Mouse (Mus musculus) monocyte, adult 59 days (primary cell): ENCODE data around the gene Olfr1364. TPM values are rescaled to one million over a fixed set of nuclear protein-coding genes. Genes with fewer than 3 reads are reported as not detected.

Source experiments
- total RNA-seq, 2 experiments: library from RNA; stranded (reverse); gene quantifications; one replicate each; pipeline ENCODE4 v1.2.4; 2023

Olfr1364 gene
- total RNA-seq = not detected

GRCm38 (mm10) chr13:21581659-21582058, at the start of gene Olfr1364:
Gene Olfr1364, minus strand, starts transcription at chr13:21581759.

GRCm38 (mm10) chr13:21613922-21614321, 32.4 kb upstream of the Olfr1364 start, which contains the start of gene Olfr1362:
Gene Olfr1362, minus strand, starts transcription at chr13:21614022.

GRCm38 (mm10) chr13:21559793-21560192, 21.8 kb downstream of the Olfr1364 start, which contains the start of gene Olfr1535:
Gene Olfr1535, minus strand, starts transcription at chr13:21559893.

GRCm38 (mm10) chr13:21542708-21543107, 38.9 kb downstream of the Olfr1364 start, which contains the start of gene Olfr1366:
Gene Olfr1366, minus strand, starts transcription at chr13:21542808.

GRCm38 (mm10) chr13:21530781-21531201, 50.8 kb downstream of the Olfr1364 start, which contains the start of gene Zkscan8:
Gene Zkscan8, minus strand, starts transcription at chr13:21531120.

Other genes with a start within 250 kb of the Olfr1364 start
- gene Olfr1367, start 234.8 kb downstream of the Olfr1364 start, total RNA-seq = not detected
- gene Zscan12, start 218.9 kb downstream of the Olfr1364 start, total RNA-seq = 1 to 10 TPM; 3.6 to 4.8 TPM
- gene Zkscan3, start 179.0 kb downstream of the Olfr1364 start, total RNA-seq = 10 to 100 TPM; 38.4 to 40.3 TPM
- gene Pgbd1, start 140.7 kb downstream of the Olfr1364 start, total RNA-seq = not detected
- 10 to 100 TPM; 39.7 to 41.9 TPM for gene Zscan26, start 128.0 kb downstream of the Olfr1364 start, total RNA-seq
- under 1 TPM; 0.45 to 0.61 TPM for gene Nkapl, start 113.2 kb downstream of the Olfr1364 start, total RNA-seq
- gene Zkscan4, start 102.9 kb downstream of the Olfr1364 start, total RNA-seq = 1 to 10 TPM in 1 of 2 experiments, under 1 TPM in 1; 0.21 to 1.3 TPM
- gene Gm10065, start 102.3 kb downstream of the Olfr1364 start, total RNA-seq = not detected
- 1 to 10 TPM; 3.2 to 4.5 TPM for gene AK157302, start 86.5 kb downstream of the Olfr1364 start, total RNA-seq
- 10 to 100 TPM; 13.1 to 17.2 TPM for gene Gm11273, start 80.3 kb downstream of the Olfr1364 start, total RNA-seq
- gene Zkscan8, start 50.6 kb downstream of the Olfr1364 start, total RNA-seq = 1 to 10 TPM; 4.9 to 5.6 TPM
- gene Olfr1366, start 39.0 kb downstream of the Olfr1364 start, total RNA-seq = not detected
- gene Olfr1535, start 21.9 kb downstream of the Olfr1364 start, total RNA-seq = not detected
- gene Olfr1362, start 32.3 kb upstream of the Olfr1364 start, total RNA-seq = not detected
- not detected for gene Olfr11, start 60.8 kb upstream of the Olfr1364 start, total RNA-seq
- gene Olfr1361, start 81.6 kb upstream of the Olfr1364 start, total RNA-seq = not detected
- not detected for gene Olfr1360, start 95.6 kb upstream of the Olfr1364 start, total RNA-seq
- gene Olfr1359, start 116.4 kb upstream of the Olfr1364 start, total RNA-seq = not detected
- 100 to 1,000 TPM in 1 of 2 experiments, 10 to 100 TPM in 1; 76.3 to 127 TPM for gene Hist1h2bl, start 134.4 kb upstream of the Olfr1364 start, total RNA-seq
- gene Hist1h2ai, start 134.7 kb upstream of the Olfr1364 start, total RNA-seq = 10 to 100 TPM; 49.1 to 81.3 TPM
- 100 to 1,000 TPM; 116 to 129 TPM for gene Hist1h3h, start 135.9 kb upstream of the Olfr1364 start, total RNA-seq
- gene Hist1h2bm, start 140.3 kb upstream of the Olfr1364 start, total RNA-seq = 10 to 100 TPM in 1 of 2 experiments, 1 to 10 TPM in 1; 9.8 to 11.6 TPM
- gene Hist1h4j, start 153.3 kb upstream of the Olfr1364 start, total RNA-seq = 10 to 100 TPM; 15.5 to 16.5 TPM
- 100 to 1,000 TPM; 368 to 459 TPM for gene Hist1h4k, start 168.7 kb upstream of the Olfr1364 start, total RNA-seq
- 10 to 100 TPM; 38.3 to 45.1 TPM for gene Hist1h2ak, start 172.1 kb upstream of the Olfr1364 start, total RNA-seq
- 100 to 1,000 TPM in 1 of 2 experiments, 10 to 100 TPM in 1; 96.0 to 110 TPM for gene Hist1h2bn, start 172.4 kb upstream of the Olfr1364 start, total RNA-seq
- 100 to 1,000 TPM in 1 of 2 experiments, 10 to 100 TPM in 1; 97.5 to 117 TPM for gene Hist1h1b, start 198.9 kb upstream of the Olfr1364 start, total RNA-seq
- 100 to 1,000 TPM; 136 to 153 TPM for gene Hist1h3i, start 201.6 kb upstream of the Olfr1364 start, total RNA-seq
- 10 to 100 TPM; 24.1 to 24.2 TPM for gene Hist1h2an, start 205.5 kb upstream of the Olfr1364 start, total RNA-seq
- gene Hist1h2bp, start 205.7 kb upstream of the Olfr1364 start, total RNA-seq = 10 to 100 TPM; 19.4 to 40.1 TPM
- 100 to 1,000 TPM; 150 to 156 TPM for gene Hist1h2bq, start 228.4 kb upstream of the Olfr1364 start, total RNA-seq
- gene Hist1h2ao, start 228.7 kb upstream of the Olfr1364 start, total RNA-seq = 100 to 1,000 TPM; 303 to 332 TPM
- gene Hist1h4m, start 230.0 kb upstream of the Olfr1364 start, total RNA-seq = 100 to 1,000 TPM; 127 to 412 TPM